Mouse (Mus musculus) hindbrain, embryonic 14.5 days (tissue): ENCODE data around the gene Acbd6. TPM values are rescaled to one million over a fixed set of nuclear protein-coding genes. Genes with fewer than 3 reads are reported as not detected.

Experiments used
- ATAC-seq: fragments of 200-750 bp; cut with Nextera tagmentation; 2 replicates; pipeline ENCODE4 v1.8.0; 2017; ENCODE audit warnings: moderate number of reproducible peaks, mild to moderate bottlenecking, moderate TSS enrichment, moderate library complexity; ENCODE audit not compliant: low FRiP score
- DNase-seq: peaks from one replicate; pipeline ENCODE4 v3.0.0-alpha.2; 2015; ENCODE audit warnings: low spot score
- H3K27ac ChIP-seq: fragments of 300-500 bp; sonication (generic); 2 replicates; pipeline ENCODE4 v1.5.1; 2014; ENCODE audit warnings: mild to moderate bottlenecking, moderate library complexity
- H3K27me3 ChIP-seq: fragments of 300-500 bp; sonication (generic); 2 replicates; pipeline ENCODE4 v1.6.1; 2014; ENCODE audit warnings: mild to moderate bottlenecking, low read length, mixed read lengths; ENCODE audit not compliant: control insufficient read depth, insufficient read depth
- H3K36me3 ChIP-seq: fragments of 300-500 bp; sonication (generic); replicated peaks from 2 replicates; pipeline ENCODE4 v1.6.1; 2014; ENCODE audit not compliant: control insufficient read depth, insufficient read depth
- H3K4me1 ChIP-seq: fragments of 300-500 bp; sonication (generic); replicated peaks from 2 replicates; pipeline ENCODE4 v1.6.1; 2014; ENCODE audit warnings: antibody characterized with exemption, low read length, mixed read lengths; ENCODE audit not compliant: control insufficient read depth, insufficient read depth
- H3K4me2 ChIP-seq: fragments of 300-500 bp; sonication (generic); replicated peaks from 2 replicates; pipeline ENCODE4 v1.6.1; 2014; ENCODE audit warnings: mild to moderate bottlenecking, moderate library complexity
- H3K4me3 ChIP-seq: fragments of 300-500 bp; sonication (generic); replicated peaks from 2 replicates; pipeline ENCODE4 v1.5.1; 2014; ENCODE audit warnings: mild to moderate bottlenecking, low read length
- H3K9ac ChIP-seq: fragments of 300-500 bp; sonication (generic); 2 replicates; pipeline ENCODE4 v1.6.1; 2014
- H3K9me3 ChIP-seq: fragments of 300-500 bp; sonication (generic); 2 replicates; pipeline ENCODE4 v1.6.1; 2016; ENCODE audit warnings: low read length; ENCODE audit not compliant: control insufficient read depth
- WGBS: fragments of 180-500 bp; shearing (Covaris S2); extraction: QIAGEN DNeasy Blood & Tissue Kit; methylation state at CpG from one replicate; pipeline ENCODE4 v1.1.7; 2014; 5-methylcytosine and 5-hydroxymethylcytosine counted together
- polyA plus RNA-seq: library from polyadenylated mRNA; unstranded; fragments of >200 nt; fragmentation: Nextera tagmentation; extraction: Ambion mirVana; gene quantifications from 2 replicates; pipeline ENCODE4 v1.2.1, GENCODE M21; 2014

The Acbd6 gene
- polyA plus RNA-seq, 1 experiment from 2014 or later, result 103 TPM

DNA sequence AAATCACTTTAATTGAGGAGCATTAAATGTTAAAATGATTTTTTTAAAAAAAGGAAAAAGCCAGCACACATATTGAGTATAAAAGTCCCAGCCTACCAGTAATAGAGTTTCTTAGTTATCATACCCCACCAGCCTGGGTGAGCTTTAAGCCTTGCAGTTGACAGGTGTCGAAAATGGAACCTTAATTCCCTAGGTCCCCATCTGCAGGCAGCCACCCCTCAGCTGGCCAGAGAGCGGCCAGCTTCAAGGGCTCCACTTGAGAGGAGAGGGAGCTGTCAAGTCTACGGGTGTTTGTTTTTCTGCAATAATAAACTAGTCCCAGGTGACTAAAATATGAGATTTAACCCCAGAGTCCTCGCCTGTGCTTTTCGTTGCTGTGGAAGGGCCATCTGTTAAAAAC is 135.5 kb downstream of the Acbd6 start:
- Histone ChIP-seq H3K4me2 (no peak overlapping the region), H3K4me3 (no peak overlapping the region), H3K36me3 (no peaks in the 10 kb centered on the region), H3K9ac (no peak overlapping the region), H3K27ac (no peak overlapping the region), H3K4me1 (peaks cover 10% of the 10 kb centered on the region), H3K9me3 (no peaks in the 10 kb centered on the region), H3K27me3 (no peaks in the 10 kb centered on the region)
- no peak for DNase-seq
- WGBS, result 27% methylated on average over 5 of the region's 5 CpGs
- ATAC-seq, result no peak

DNA sequence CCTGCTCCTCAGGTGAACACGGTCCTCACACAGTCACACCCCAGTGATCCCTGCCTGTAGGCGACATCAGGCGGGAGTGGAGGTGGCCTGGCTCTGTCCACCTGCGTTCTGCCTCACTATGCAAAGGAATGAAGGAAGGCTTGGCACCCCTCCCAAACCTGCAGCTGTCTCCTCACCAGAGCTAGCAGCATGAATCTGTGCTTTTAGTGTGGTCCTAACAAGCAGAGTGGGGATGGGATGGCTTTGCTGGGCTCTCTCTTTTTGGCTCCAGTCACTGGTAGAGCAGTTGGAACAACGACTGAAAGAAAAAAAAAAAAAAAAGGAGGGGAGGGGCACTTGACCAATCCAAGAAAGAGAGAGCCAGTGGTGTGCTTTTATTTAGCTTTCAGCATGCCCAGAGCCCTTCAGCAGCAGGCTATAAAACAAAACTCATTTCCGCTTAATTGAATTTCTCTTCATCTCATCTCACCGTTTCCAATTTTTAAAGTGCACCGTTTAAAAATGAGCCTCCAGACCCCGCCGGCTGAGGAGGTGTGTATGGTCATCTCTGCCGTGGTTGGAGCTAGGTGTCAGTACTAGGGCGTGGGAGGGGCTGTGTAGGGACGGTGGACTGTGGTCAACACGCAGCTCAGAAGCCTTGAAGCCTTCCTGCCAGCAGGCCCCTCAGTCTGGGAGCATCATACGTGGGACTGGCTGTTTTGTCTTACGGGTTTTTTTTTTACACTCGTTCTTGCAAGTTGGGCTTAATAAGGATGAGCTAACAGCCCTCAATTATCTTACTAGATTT is 140.6 kb downstream of the Acbd6 start:
- Histone ChIP-seq H3K4me2 (no peak overlapping the region), H3K27ac (no peak overlapping the region), H3K4me3 (no peak overlapping the region), H3K9me3 (no peaks in the 10 kb centered on the region), H3K4me1 (peaks cover 12% of the 10 kb centered on the region), H3K36me3 (no peaks in the 10 kb centered on the region), H3K27me3 (no peaks in the 10 kb centered on the region), H3K9ac (no peak overlapping the region)
- ATAC-seq (peak; percentile 53; the same call in 1 of the 2 replicates), DNase-seq (no peak)
- 49% methylated on average over 17 of the region's 17 CpGs for WGBS

DNA sequence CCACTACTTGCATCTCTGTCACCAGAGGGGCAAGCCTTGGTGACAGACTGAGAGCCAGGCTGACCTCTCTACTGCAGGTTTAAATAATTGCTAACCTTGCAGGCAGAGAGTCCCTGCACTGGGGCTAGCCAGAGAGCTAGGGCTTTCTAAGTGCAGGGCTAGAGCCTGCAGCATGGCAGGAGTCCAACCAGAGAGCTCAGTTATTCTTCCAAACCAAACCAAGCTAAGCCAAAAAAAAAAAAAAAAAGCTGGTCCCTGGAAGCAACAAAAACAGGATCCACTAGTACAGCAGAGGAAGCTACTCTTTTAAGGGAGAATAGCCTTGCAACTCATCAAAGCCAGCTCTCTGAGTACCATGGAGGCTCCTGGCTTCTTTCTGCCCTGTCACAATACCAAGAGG is 143.0 kb downstream of the Acbd6 start:
- Histone ChIP-seq H3K27ac (no peak overlapping the region), H3K4me3 (no peak overlapping the region), H3K36me3 (no peaks in the 10 kb centered on the region), H3K9ac (no peak overlapping the region), H3K27me3 (no peaks in the 10 kb centered on the region), H3K4me2 (no peak overlapping the region), H3K4me1 (peaks cover 12% of the 10 kb centered on the region), H3K9me3 (no peaks in the 10 kb centered on the region)
- no peak for DNase-seq
- ATAC-seq, result no peak

DNA sequence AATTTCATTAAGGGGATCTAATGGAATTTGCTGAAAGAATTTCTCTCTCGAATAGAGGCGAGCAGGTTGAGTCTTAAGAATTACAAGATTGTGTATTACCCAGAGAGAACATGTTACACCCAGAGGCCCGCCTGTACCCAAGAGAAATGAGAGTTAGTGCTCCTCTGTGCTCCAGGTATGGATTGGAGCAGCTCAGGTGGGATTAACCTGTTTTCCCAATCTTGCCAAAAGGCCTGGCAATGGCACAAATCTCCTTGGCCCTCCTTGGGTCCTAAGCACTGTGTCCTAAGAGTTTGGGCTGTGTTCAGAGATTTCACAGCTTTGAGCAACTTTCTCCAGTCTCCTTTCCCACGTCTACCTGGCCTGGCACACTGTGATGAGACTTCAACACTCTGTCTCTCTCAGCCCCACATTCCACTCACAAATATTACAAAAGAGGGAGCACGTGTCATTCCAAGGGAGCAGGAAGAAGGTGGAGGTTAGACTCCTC is 145.3 kb downstream of the Acbd6 start:
- Histone ChIP-seq H3K4me3 (no peak overlapping the region), H3K27ac (no peak overlapping the region), H3K4me2 (no peak overlapping the region), H3K36me3 (no peaks in the 10 kb centered on the region), H3K4me1 (peaks cover 10% of the 10 kb centered on the region), H3K9ac (no peak overlapping the region), H3K9me3 (no peaks in the 10 kb centered on the region), H3K27me3 (no peaks in the 10 kb centered on the region)
- WGBS, result 91% methylated on average over 5 of the region's 5 CpGs
- ATAC-seq (no peak), DNase-seq (no peak)

DNA sequence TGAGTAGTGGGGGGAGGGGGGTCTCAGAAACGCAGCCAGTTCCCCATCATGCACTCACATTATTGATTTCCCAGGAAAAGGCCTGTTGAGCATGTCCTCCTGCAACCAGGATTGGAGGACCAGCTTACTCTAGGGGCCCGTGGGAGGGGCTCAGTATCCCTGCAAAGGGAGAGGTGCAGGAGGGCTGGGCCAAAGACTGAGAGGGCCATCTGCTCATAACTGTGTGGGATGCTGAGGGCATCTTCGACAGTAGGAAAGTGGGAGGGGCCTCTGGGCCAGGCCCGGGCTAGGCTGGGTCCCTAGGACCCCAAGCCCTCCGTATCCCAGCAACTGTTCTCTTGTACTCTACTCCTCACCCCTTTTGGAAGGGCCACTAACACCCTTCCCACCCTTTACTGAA is 146.3 kb downstream of the Acbd6 start:
- no peak overlapping the region for H3K9ac ChIP-seq
- 49% methylated on average over 5 of the region's 5 CpGs for WGBS
- H3K4me2 ChIP-seq, result no peak overlapping the region
- no peak for DNase-seq
- H3K4me1 ChIP-seq, result 0 out of 2 replicates have a peak, but pooled peaks cover under 1% of the 10 kb centered on the region
- no peak overlapping the region for H3K4me3 ChIP-seq
- H3K27me3 ChIP-seq, result no peaks in the 10 kb centered on the region
- H3K27ac ChIP-seq, result no peak overlapping the region
- H3K9me3 ChIP-seq, result no peaks in the 10 kb centered on the region
- H3K36me3 ChIP-seq, result no peaks in the 10 kb centered on the region
- ATAC-seq, result no peak

DNA sequence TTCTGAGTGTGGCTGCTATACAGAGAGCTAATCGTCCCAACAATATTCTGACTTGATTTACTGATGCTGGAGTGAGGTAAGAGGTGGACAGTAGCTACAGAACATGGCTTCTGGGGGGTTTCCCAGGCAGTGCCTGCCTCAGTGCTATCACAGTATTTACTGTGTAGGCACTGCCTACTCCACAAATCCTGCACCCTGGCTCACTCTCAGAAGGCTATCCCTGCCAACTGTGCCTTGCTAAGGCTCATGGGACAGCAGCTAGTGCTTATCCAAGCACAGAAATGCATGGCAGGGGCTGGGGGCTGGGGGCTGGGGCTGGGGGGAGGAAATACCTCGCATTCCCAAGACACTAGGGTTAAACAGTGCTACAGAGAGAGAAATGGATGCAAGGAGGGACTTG is 155.4 kb downstream of the Acbd6 start:
- Histone ChIP-seq H3K27me3 (no peaks in the 10 kb centered on the region), H3K9me3 (no peaks in the 10 kb centered on the region), H3K36me3 (no peaks in the 10 kb centered on the region), H3K27ac (no peak overlapping the region), H3K4me3 (no peak overlapping the region), H3K4me1 (no peaks in the 10 kb centered on the region; the same call in 1 of the 2 replicates), H3K4me2 (no peak overlapping the region), H3K9ac (no peak overlapping the region)
- DNase-seq (no peak), ATAC-seq (no peak)
- WGBS, result 72% methylated on average over 2 of the region's 2 CpGs

DNA sequence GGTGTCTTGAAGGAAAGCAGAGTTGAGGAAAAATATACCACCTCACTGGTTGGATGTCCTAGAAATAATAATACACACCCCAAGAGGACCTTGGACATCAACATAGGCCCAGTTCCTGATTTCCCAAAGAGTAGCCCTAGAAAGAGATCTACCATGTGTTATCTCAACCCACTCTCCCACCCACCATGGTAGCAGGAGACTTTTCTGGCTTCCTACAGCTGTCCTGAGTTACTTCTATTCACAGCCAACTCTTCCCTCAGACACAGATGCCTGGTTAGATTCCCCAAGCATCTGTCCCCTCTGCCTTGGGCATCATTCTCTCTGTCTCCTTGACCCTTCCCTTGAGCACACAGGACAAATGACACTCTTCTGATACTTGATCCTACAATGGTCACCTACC is 157.4 kb downstream of the Acbd6 start:
- H3K27me3 ChIP-seq, result peaks cover 8% of the 10 kb centered on the region
- no peak for DNase-seq
- no peak overlapping the region for H3K4me3 ChIP-seq
- no peak for ATAC-seq
- no peaks in the 10 kb centered on the region for H3K36me3 ChIP-seq
- no peak overlapping the region for H3K27ac ChIP-seq
- H3K9me3 ChIP-seq, result no peaks in the 10 kb centered on the region
- H3K4me1 ChIP-seq, result no peaks in the 10 kb centered on the region; the same call in 1 of the 2 replicates
- no peak overlapping the region for H3K4me2 ChIP-seq
- no peak overlapping the region for H3K9ac ChIP-seq

DNA sequence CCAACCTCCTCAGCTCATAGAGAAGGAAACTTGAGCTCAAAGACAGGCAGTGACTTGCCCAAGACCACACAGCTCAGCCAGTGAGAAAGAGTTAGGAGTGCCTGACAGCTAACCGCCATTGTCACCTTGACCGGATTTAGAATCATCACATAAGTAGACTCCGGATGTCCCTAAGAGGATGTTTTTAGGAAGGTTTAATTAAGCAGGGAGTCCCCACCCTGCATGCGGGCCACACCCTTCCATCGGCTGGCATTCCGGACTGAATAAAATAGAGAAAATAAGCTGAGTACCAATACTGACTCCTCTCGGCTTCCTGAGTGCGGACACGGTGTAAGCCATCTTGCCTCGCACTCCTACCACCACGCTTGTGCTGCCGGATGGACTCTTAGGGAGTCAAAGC is 159.4 kb downstream of the Acbd6 start:
- Histone ChIP-seq H3K4me3 (no peak overlapping the region), H3K27ac (no peak overlapping the region), H3K36me3 (no peaks in the 10 kb centered on the region), H3K4me1 (peaks cover 4% of the 10 kb centered on the region; the same call in 1 of the 2 replicates), H3K27me3 (peaks cover 24% of the 10 kb centered on the region), H3K4me2 (no peak overlapping the region), H3K9me3 (no peaks in the 10 kb centered on the region), H3K9ac (no peak overlapping the region)
- no peak for DNase-seq
- ATAC-seq, result no peak
- 95% methylated on average over 12 of the region's 12 CpGs for WGBS

DNA sequence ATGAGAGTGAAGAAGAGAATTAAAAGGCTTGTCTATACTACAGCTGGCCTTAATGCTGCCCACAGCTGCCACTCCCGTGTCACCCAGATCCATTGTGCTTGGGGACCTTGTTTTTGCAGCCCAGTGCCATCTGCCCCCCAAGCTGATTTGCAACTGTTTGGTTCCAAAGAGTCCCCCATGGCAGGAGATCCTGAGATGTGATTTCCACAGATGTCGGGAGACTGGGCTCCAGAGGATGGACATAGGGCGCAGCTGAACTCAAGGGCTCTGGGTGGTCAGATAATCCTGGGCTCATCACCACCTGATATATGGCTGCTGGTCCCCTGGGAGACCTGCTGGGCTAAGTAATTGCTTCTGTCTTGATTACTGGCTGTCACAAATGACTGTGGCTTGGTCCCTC is 160.9 kb downstream of the Acbd6 start:
- 56% methylated on average over 3 of the region's 3 CpGs for WGBS
- Histone ChIP-seq H3K4me2 (no peak overlapping the region), H3K9ac (no peak overlapping the region), H3K4me1 (peaks cover 4% of the 10 kb centered on the region; the same call in 1 of the 2 replicates), H3K9me3 (no peaks in the 10 kb centered on the region), H3K36me3 (no peaks in the 10 kb centered on the region), H3K27ac (no peak overlapping the region), H3K4me3 (no peak overlapping the region), H3K27me3 (peaks cover 37% of the 10 kb centered on the region)
- DNase-seq, result no peak
- no peak for ATAC-seq
